Mouse (Mus musculus) heart, embryonic 13.5 days (tissue): Measurements from ENCODE around the gene Mast4. TPM values are rescaled to one million over a fixed set of nuclear protein-coding genes. Genes with fewer than 3 reads are reported as not detected.

Experiments
- ATAC-seq: fragments of 200-750 bp; cut with Nextera tagmentation; 2 replicates; pipeline ENCODE4 v1.8.0; 2017; ENCODE audit warnings: moderate TSS enrichment; ENCODE audit not compliant: insufficient number of reproducible peaks, low FRiP score, low TSS enrichment; ENCODE audit errors: extremely low read depth
- H3K27ac ChIP-seq: fragments of 300-500 bp; sonication (generic); replicated peaks from 2 replicates; pipeline ENCODE4 v1.5.1; 2015; ENCODE audit warnings: moderate library complexity, mild to moderate bottlenecking, inconsistent platforms
- H3K27me3 ChIP-seq: fragments of 300-500 bp; sonication (generic); replicated peaks from 2 replicates; pipeline ENCODE4 v1.6.1; 2015; ENCODE audit warnings: mild to moderate bottlenecking, inconsistent platforms
- H3K36me3 ChIP-seq: fragments of 300-500 bp; sonication (generic); 2 replicates; pipeline ENCODE4 v1.6.1; 2015; ENCODE audit warnings: mild to moderate bottlenecking, inconsistent platforms
- H3K4me1 ChIP-seq: fragments of 300-500 bp; sonication (generic); 2 replicates; pipeline ENCODE4 v1.6.1; 2015; ENCODE audit warnings: inconsistent platforms
- H3K4me2 ChIP-seq: fragments of 300-500 bp; sonication (generic); 2 replicates; pipeline ENCODE4 v1.6.1; 2015; ENCODE audit warnings: inconsistent platforms, mild to moderate bottlenecking, moderate library complexity
- H3K4me3 ChIP-seq: fragments of 300-500 bp; sonication (generic); 2 replicates; pipeline ENCODE4 v1.5.1; 2015; ENCODE audit warnings: moderate library complexity, mild to moderate bottlenecking, inconsistent platforms
- H3K9ac ChIP-seq: fragments of 300-500 bp; sonication (generic); 2 replicates; pipeline ENCODE4 v1.6.1; 2015; ENCODE audit warnings: inconsistent platforms, mild to moderate bottlenecking, moderate library complexity
- H3K9me3 ChIP-seq: fragments of 300-500 bp; sonication (generic); 2 replicates; pipeline ENCODE4 v1.6.1; 2016; ENCODE audit warnings: inconsistent platforms
- WGBS: fragments of 180-500 bp; shearing (Covaris S2); methylation state at CpG from one replicate; pipeline ENCODE4 v1.1.7; 2015; ENCODE audit warnings: mixed read lengths; 5-methylcytosine and 5-hydroxymethylcytosine counted together
- polyA plus RNA-seq: library from polyadenylated mRNA; unstranded; fragments of >200 nt; fragmentation: Nextera tagmentation; extraction: Ambion mirVana; gene quantifications from 2 replicates; pipeline ENCODE4 v1.2.1, GENCODE M21; 2015

Mast4 gene
- polyA plus RNA-seq, 1 experiment from 2014 or later: 36.8 TPM

DNA sequence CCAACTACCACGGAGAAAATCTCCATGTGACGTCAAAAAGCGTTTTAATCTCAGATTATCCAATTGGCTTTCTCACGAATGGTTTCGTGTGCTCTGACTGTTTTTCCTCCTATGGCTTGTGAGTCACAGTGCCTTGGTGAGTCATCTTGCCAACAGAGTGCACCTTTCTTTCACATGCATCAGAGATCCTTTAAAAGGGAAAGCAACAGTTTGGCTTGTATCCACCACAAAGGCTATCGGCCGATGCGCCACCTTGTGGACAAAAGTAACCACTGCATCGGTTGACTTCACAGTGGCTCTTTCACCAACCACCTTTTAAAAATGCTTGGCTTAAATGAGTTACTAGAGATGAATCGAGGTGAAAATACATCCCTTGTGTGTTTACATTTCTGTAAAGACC, 224.4 kb downstream of the Mast4 start:
- Histone ChIP-seq H3K9ac (no peak overlapping the region), H3K9me3 (no peaks in the 10 kb centered on the region), H3K27me3 (no peaks in the 10 kb centered on the region), H3K36me3 (no peaks in the 10 kb centered on the region), H3K4me1 (peaks cover 53% of the 10 kb centered on the region), H3K27ac (no peak overlapping the region), H3K4me2 (peak overlapping the region; percentile 43), H3K4me3 (no peak overlapping the region)
- 25% methylated on average over 10 of the region's 10 CpGs for WGBS
- ATAC-seq: no peak

DNA sequence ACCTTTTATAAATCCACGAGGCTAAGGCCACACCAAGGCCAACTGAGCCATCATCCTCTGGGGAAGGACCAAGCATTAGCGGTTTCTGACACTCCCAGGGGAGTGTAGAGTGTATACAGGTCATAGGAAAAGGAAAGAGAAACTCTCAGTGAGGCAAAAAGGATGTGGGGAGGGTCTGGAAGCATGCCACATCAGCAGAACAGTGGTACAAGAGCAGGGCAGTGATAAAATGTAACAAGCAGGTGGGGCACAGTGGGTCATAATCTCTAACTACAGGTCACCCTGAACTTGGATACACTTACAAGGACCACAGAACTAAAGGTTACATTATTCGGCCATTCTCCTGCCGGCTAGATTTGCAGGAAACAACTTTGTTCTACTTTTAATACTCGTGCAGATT, 226.9 kb downstream of the Mast4 start:
- WGBS: 73% methylated on average over 5 of the region's 5 CpGs

DNA sequence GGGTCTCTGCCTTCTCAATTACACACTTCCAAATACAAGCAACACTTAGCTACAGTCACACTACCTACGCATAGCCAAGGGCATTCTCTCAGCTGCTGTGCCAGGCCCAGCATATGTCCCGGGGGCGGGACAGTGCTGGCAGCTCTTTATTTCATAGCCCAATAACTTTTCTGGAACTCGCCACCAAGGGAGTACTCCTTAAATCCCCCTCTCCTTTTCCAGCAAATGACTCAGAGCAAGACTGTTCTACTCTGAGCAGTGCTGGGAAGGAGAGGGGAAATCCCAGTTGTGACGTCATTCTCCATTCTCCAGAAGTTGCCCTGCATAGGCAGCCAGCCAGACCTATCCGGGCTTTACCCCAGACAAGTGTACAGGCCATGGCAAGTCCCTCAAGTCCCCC, 231.7 kb downstream of the Mast4 start:
- Histone ChIP-seq H3K4me3 (no peak overlapping the region), H3K27ac (peak overlapping the region; percentile 41; the same call in 1 of the 2 replicates), H3K9ac (peak overlapping the region; percentile 24; the same call in 1 of the 2 replicates), H3K4me2 (no peak overlapping the region), H3K9me3 (no peaks in the 10 kb centered on the region), H3K27me3 (no peaks in the 10 kb centered on the region), H3K36me3 (no peaks in the 10 kb centered on the region), H3K4me1 (peaks cover 58% of the 10 kb centered on the region)
- 56% methylated on average over 6 of the region's 6 CpGs for WGBS
- peak; percentile 17; the same call in 1 of the 2 replicates for ATAC-seq

More for the DNA sequence above, 226.9 kb downstream of the Mast4 start:
- no peaks in the 10 kb centered on the region for H3K36me3 ChIP-seq
- H3K4me2 ChIP-seq: no peak overlapping the region
- H3K27ac ChIP-seq: no peak overlapping the region
- no peak overlapping the region for H3K9ac ChIP-seq
- no peak overlapping the region for H3K4me3 ChIP-seq
- peaks cover 50% of the 10 kb centered on the region for H3K4me1 ChIP-seq
- H3K9me3 ChIP-seq: no peaks in the 10 kb centered on the region
- ATAC-seq: no peak
- H3K27me3 ChIP-seq: no peaks in the 10 kb centered on the region

DNA sequence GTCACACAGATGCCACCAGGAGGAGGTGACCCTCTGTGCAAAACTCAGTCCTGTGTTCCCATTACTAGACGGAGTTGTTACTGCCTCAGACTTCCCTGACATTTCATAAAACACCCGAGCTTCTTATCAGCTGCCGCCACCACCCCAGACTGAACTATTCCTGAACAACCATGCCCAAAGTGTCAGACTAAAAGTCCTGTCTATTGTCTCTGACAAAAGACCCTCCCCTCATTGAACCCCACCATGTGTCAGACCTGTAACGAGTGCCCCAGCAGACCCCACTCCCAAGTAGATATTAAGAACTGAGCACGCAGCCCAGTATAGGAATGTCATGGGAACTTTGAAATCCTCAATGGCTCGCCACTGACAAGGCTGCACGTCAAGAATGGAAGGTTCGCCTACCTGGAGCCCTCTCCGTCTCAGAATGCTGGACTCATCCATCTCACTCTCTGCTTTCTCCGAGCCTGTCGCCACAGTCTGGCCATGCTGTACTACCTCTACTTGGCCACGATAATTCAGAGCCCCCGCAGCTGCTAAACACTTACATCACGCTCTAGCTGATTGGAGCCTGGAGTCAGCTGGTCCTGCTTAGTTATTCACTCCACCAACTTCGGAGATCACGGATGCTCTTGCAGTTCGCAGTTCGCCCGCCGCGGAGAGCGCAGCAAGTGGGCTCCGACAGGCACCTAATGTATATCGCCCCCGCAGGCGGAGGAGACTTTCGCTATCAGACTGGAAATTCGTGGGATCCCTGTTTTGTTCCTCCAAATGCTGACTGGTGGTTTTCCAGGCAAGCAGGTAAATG, 237.7 kb downstream of the Mast4 start:
- peak overlapping the region; percentile 96 for H3K27ac ChIP-seq
- no peaks in the 10 kb centered on the region for H3K27me3 ChIP-seq
- ATAC-seq: peak; percentile 58; the same call in 1 of the 2 replicates
- peak overlapping the region; percentile 85 for H3K9ac ChIP-seq
- H3K9me3 ChIP-seq: no peaks in the 10 kb centered on the region
- no peaks in the 10 kb centered on the region for H3K36me3 ChIP-seq
- H3K4me2 ChIP-seq: peak overlapping the region; percentile 82
- 2% methylated on average over 28 of the region's 28 CpGs for WGBS
- peaks cover 54% of the 10 kb centered on the region for H3K4me1 ChIP-seq
- peak overlapping the region; percentile 67 for H3K4me3 ChIP-seq

DNA sequence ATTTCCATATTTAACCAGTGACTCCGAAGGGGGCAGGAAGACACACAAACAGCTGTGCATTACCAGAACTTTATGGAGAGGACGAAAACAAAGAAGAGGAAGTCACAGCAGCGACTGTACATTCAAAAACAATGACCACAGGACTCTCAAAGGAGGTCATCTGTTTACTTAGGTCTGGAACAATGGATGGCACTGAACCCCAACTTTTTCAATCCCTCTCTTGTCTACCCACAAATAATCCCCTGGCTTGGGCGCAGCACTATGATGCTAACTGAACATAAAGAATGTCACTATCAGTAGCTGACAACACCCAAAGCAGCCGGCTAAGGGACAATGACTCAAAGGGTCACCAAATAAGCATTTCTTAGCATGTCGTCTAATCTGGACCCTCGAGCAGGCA, 238.8 kb downstream of the Mast4 start:
- ATAC-seq: no peak
- no peaks in the 10 kb centered on the region for H3K36me3 ChIP-seq
- peak overlapping the region; percentile 96 for H3K27ac ChIP-seq
- H3K4me3 ChIP-seq: peak overlapping the region; percentile 67
- 30% methylated on average over 7 of the region's 7 CpGs for WGBS
- H3K4me2 ChIP-seq: peak overlapping the region; percentile 82
- no peaks in the 10 kb centered on the region for H3K9me3 ChIP-seq
- H3K27me3 ChIP-seq: no peaks in the 10 kb centered on the region
- peaks cover 47% of the 10 kb centered on the region for H3K4me1 ChIP-seq
- peak overlapping the region; percentile 85 for H3K9ac ChIP-seq

DNA sequence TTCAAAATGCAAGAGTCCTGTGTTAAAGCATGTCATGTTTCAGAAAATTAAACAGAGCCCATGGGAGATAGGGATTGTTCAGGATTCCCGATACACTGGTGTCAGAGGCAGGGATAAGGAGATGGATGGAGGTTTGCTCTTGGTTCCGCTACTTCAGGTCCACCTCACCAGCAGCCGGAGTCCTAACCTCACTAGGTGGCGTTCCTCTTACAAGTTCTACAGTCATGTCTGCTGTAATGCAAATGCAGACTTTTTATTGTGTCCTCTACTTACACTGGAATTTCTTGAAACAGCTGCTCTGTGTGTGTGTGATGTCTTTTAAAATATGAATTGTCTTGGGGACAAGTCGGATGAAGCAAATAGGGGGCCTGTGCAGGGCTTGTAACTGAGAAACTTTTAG, 239.7 kb downstream of the Mast4 start:
- Histone ChIP-seq H3K9ac (peak overlapping the region; percentile 85), H3K4me2 (peak overlapping the region; percentile 82), H3K27ac (peak overlapping the region; percentile 96), H3K27me3 (no peaks in the 10 kb centered on the region), H3K4me3 (peak overlapping the region; percentile 67), H3K9me3 (no peaks in the 10 kb centered on the region), H3K4me1 (peaks cover 47% of the 10 kb centered on the region), H3K36me3 (no peaks in the 10 kb centered on the region)
- WGBS: 39% methylated on average over 5 of the region's 5 CpGs
- ATAC-seq: no peak

DNA sequence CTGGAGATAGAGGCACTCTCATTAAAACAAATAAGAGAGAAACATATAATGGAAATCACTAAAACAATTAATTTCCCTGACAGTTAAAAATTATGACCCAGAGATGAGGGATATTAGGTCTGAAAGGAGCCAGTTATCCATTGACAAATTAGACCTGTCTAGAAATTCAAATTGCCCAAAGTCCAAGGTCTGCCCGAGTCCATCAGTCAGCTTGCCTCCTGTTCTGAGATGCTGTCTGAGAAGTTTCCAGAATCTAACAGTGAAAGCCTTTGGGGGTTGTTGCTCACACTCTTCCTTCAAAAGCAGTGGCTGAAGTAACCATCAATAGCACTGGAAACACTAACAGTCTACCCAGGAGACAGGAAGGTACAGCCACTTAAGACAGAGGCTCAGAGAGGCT, 240.6 kb downstream of the Mast4 start:
- Histone ChIP-seq H3K27me3 (no peaks in the 10 kb centered on the region), H3K9me3 (no peaks in the 10 kb centered on the region), H3K27ac (no peak overlapping the region), H3K4me1 (peaks cover 44% of the 10 kb centered on the region), H3K4me3 (no peak overlapping the region), H3K4me2 (0 out of 2 replicates have a peak overlapping the region, but pooled peaks have one; percentile 82), H3K36me3 (no peaks in the 10 kb centered on the region), H3K9ac (no peak overlapping the region)
- 74% methylated on average over 1 of the region's 1 CpGs for WGBS
- ATAC-seq: no peak

DNA sequence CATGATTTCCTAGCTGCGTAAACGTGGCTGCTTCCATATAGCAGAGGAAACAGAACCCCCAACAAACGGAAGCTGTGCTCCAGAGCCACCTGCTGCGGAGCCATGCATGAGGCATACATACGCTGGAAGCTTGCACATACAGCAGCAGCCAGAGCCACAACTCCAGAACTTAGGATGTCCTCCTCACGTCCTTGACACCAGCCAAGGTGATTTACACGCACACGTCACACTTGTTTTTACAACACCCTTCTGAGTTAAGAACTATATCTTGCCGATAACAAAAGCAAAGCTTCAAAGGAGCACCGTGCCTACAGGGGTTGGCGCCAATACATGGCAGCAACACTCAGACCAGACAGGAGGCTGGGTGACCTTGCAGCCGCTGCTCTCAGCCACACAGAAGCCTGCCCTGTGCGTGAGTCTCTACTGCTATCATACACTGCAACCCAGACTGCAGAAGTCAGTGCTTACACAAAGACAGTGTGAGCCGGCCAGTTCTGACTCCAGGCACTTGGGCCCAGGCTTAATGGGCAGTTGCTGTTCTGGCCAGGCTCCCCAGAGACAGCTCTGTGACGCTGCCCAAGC, 248.7 kb downstream of the Mast4 start:
- H3K9ac ChIP-seq: peak overlapping the region; percentile 59
- peak overlapping the region; percentile 49 for H3K4me2 ChIP-seq
- peak; percentile 72 for ATAC-seq

DNA sequence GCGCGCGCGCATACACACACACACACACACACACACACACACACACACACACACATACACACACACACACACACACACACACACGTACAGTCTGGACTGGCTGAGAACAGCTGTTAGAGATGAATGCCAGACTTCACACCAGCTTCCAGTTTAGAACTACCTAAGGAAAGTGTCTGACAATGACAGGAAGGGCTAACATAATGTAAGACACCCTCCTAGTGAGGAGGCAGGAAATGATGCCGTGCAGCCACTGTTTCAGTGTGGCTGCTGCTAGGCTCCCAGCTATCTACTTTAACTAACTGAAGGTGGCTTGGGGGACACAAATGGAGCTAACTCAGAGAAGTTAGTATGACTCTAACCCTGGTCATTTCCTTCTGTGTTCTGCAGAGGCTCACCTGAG, 251.4 kb downstream of the Mast4 start:
- Histone ChIP-seq H3K36me3 (no peaks in the 10 kb centered on the region), H3K27ac (peak overlapping the region; percentile 49), H3K4me1 (peaks cover 86% of the 10 kb centered on the region), H3K9me3 (no peaks in the 10 kb centered on the region), H3K27me3 (no peaks in the 10 kb centered on the region), H3K9ac (no peak overlapping the region), H3K4me2 (no peak overlapping the region), H3K4me3 (no peak overlapping the region)
- peak; percentile 59 for ATAC-seq
- WGBS: 35% methylated on average over 2 of the region's 6 CpGs

More for the DNA sequence above, 248.7 kb downstream of the Mast4 start:
- Histone ChIP-seq H3K4me1 (peaks cover 73% of the 10 kb centered on the region), H3K9me3 (no peaks in the 10 kb centered on the region), H3K27ac (peak overlapping the region; percentile 96), H3K27me3 (no peaks in the 10 kb centered on the region), H3K4me3 (0 out of 2 replicates have a peak overlapping the region, but pooled peaks have one; percentile 1), H3K36me3 (no peaks in the 10 kb centered on the region)
- WGBS: 26% methylated on average over 15 of the region's 15 CpGs

DNA sequence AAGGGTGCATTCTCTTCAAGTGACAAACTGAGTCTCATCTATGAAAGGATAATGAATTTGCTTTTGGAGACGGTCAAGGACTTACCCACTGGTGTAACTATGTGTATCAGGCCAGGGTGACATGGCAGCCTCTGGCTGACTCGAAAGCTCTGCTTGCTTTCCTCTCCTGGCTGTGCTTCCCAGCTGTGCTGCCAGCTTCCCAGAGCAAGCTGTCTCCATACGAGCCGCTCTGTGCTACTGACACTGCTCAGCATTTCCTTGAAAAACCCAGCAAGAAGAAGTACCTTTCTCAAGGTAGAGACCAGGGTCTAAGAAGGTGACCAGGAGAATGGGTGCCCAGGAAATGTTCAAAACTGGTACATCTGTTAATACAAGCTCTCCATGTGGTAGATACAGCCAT, 254.5 kb downstream of the Mast4 start:
- no peaks in the 10 kb centered on the region for H3K9me3 ChIP-seq
- no peak overlapping the region for H3K4me3 ChIP-seq
- peak overlapping the region; percentile 40 for H3K27ac ChIP-seq
- no peak overlapping the region for H3K4me2 ChIP-seq
- H3K4me1 ChIP-seq: peaks cover 79% of the 10 kb centered on the region
- no peak for ATAC-seq
- no peak overlapping the region for H3K9ac ChIP-seq
- H3K27me3 ChIP-seq: no peaks in the 10 kb centered on the region
- H3K36me3 ChIP-seq: no peaks in the 10 kb centered on the region
- WGBS: 46% methylated on average over 4 of the region's 4 CpGs

DNA sequence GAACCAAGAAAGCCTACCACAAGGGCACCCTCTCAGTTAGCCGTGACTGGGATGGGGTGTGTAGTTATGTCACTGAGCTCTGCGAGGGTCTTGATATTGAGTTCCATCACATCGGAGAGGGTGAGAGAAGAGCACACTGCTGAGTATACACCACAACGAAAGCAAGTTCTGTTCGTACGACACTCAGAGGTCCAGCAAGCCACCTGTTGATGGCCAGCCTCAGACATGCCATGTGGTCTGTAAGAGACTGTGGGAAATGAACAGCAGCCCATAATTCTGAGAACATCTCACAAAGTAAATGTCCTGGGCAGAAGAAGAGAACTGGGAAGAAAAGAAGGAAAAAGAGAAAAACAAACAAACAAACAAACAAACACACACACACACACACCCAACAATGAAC, 255.5 kb downstream of the Mast4 start:
- peaks cover 69% of the 10 kb centered on the region for H3K4me1 ChIP-seq
- H3K9me3 ChIP-seq: no peaks in the 10 kb centered on the region
- H3K36me3 ChIP-seq: no peaks in the 10 kb centered on the region
- H3K9ac ChIP-seq: no peak overlapping the region
- no peaks in the 10 kb centered on the region for H3K27me3 ChIP-seq
- H3K4me2 ChIP-seq: no peak overlapping the region
- 85% methylated on average over 6 of the region's 6 CpGs for WGBS
- H3K4me3 ChIP-seq: no peak overlapping the region
- H3K27ac ChIP-seq: no peak overlapping the region
- no peak for ATAC-seq
